Mouse (Mus musculus) left cerebral cortex, postnatal 4 days (tissue): Measurements from ENCODE around the gene Fam162a. TPM values are rescaled to one million over a fixed set of nuclear protein-coding genes. Genes with fewer than 3 reads are reported as not detected.
"Not testable (repeated sequence)": the region's sequence is repeated elsewhere in the genome, so short reads cannot be mapped to it uniquely, and the experiment has no call there.

Experiments
- DNase-seq: peaks from one replicate; pipeline ENCODE4 v3.0.0-alpha.2; 2022
- intact Hi-C: fragments of 180-260 bp; cut with DNase I; formaldehyde crosslinking; loops from one replicate; pipeline ENCODE4 v1.15.1; 2025
- total RNA-seq, 2 experiments: library from RNA; stranded (reverse); gene quantifications; 2 replicates each; pipeline ENCODE4 v1.2.3; 2021

The Fam162a gene
- total RNA-seq, 2 experiments from 2014 or later: 55.9 to 61.0 TPM

- intact Hi-C loops: no loop called here
- peak; percentile 42 for DNase-seq
Observed at GRCm38 (mm10) chr16:36063315-36063714, 8.1 kb downstream of the Fam162a start.

- DNase-seq, intact Hi-C loops: not testable (repeated sequence)
Observed at GRCm38 (mm10) chr16:36062534-36062933, 8.9 kb downstream of the Fam162a start.

- DNase-seq: no peak
- intact Hi-C loops: no loop called here
Observed at GRCm38 (mm10) chr16:36057933-36058475, 13.4 kb downstream of the Fam162a start.

- DNase-seq: no peak
- intact Hi-C loops: no loop called here
Observed at GRCm38 (mm10) chr16:36056416-36056815, 15.0 kb downstream of the Fam162a start.

- no peak for DNase-seq
- intact Hi-C loops: no loop called here
Observed at GRCm38 (mm10) chr16:36054920-36055319, 16.5 kb downstream of the Fam162a start.

GRCm38 (mm10) chr16:36053524-36054275 is 17.7 kb downstream of the Fam162a start:
- intact Hi-C loops: no loop called here
- DNase-seq: no peak

- DNase-seq: no peak
- intact Hi-C loops: no loop called here
Observed at GRCm38 (mm10) chr16:36051491-36051890, 19.9 kb downstream of the Fam162a start.

- intact Hi-C loops: no loop called here
- DNase-seq: no peak
Observed at GRCm38 (mm10) chr16:36047538-36047937, 23.9 kb downstream of the Fam162a start.

GRCm38 (mm10) chr16:36043964-36044363 is 27.4 kb downstream of the Fam162a start:
- DNase-seq: no peak
- intact Hi-C loops: no loop called here

GRCm38 (mm10) chr16:36043073-36043472 is 28.3 kb downstream of the Fam162a start:
- intact Hi-C loops: no loop called here
- DNase-seq: no peak

- DNase-seq: no peak
- intact Hi-C loops: no loop called here
Observed at GRCm38 (mm10) chr16:36041625-36042020, 29.8 kb downstream of the Fam162a start.

- intact Hi-C loops: no loop called here
- peak; percentile 91 for DNase-seq
Observed at GRCm38 (mm10) chr16:36040640-36041624, 30.5 kb downstream of the Fam162a start, which contains the start of gene Wdr5b. Wdr5b (plus strand) TSS chr16:36041190.

- intact Hi-C loops: not testable (repeated sequence)
Observed at GRCm38 (mm10) chr16:36028120-36028519, 43.3 kb downstream of the Fam162a start.

GRCm38 (mm10) chr16:36016335-36016734 is 55.1 kb downstream of the Fam162a start:
- no peak for DNase-seq
- intact Hi-C loops: loop anchor here (10.0 kb wide), 1 partner anchor 838 kb away; no protein-coding TSS in a partner anchor

More at GRCm38 (mm10) chr16:36028120-36028519, 43.3 kb downstream of the Fam162a start:
- DNase-seq: not testable (repeated sequence)

GRCm38 (mm10) chr16:36008396-36008795 is 63.0 kb downstream of the Fam162a start:
- DNase-seq: no peak
- intact Hi-C loops: no loop called here

- DNase-seq, intact Hi-C loops: not testable (repeated sequence)
Observed at GRCm38 (mm10) chr16:35998852-35999251, 72.5 kb downstream of the Fam162a start.

Other genes with a start within 250 kb of the Fam162a start
- gene Parp14, start 200.1 kb downstream of the Fam162a start, total RNA-seq: 1 to 10 TPM in 1 of 2 experiments, under 1 TPM in 1; 0.60 to 1.3 TPM
- gene Parp9, start 133.1 kb downstream of the Fam162a start, total RNA-seq: 1 to 10 TPM; 2.0 to 2.4 TPM
- 1 to 10 TPM; 2.2 TPM for gene Dtx3l, start 132.4 kb downstream of the Fam162a start, total RNA-seq
- gene Kpna1, start 92.8 kb downstream of the Fam162a start, total RNA-seq: 10 to 100 TPM; 92.1 to 96.8 TPM
- 1 to 10 TPM; 6.8 to 7.0 TPM for gene Wdr5b, start 30.4 kb downstream of the Fam162a start, total RNA-seq
- 10 to 100 TPM; 19.0 to 21.1 TPM for gene Ccdc58, start 91 bp upstream of the Fam162a start, total RNA-seq
- gene Csta1, start 59.6 kb upstream of the Fam162a start, total RNA-seq: not detected
- gene Stfa2l1, start 85.2 kb upstream of the Fam162a start, total RNA-seq: not detected
- gene Gm5483, start 112.6 kb upstream of the Fam162a start, total RNA-seq: under 1 TPM in 1 of 2 experiments, not detected in 1; 0.26 TPM
- not detected for gene Gm5416, start 138.8 kb upstream of the Fam162a start, total RNA-seq
- gene 2010005H15Rik, start 149.9 kb upstream of the Fam162a start, total RNA-seq: not detected
- gene Stfa1, start 205.4 kb upstream of the Fam162a start, total RNA-seq: not detected